Mouse (Mus musculus): ENCODE measurements around the gene Tacstd2. TPM values are rescaled to one million over a fixed set of nuclear protein-coding genes. Genes with fewer than 3 reads are reported as not detected.

The Tacstd2 gene
- polyA plus RNA-seq (2015; fragmentation: Nextera tagmentation; extraction: Ambion mirVana): 63.6 and 94.7 TPM in 2 replicates

DNA sequence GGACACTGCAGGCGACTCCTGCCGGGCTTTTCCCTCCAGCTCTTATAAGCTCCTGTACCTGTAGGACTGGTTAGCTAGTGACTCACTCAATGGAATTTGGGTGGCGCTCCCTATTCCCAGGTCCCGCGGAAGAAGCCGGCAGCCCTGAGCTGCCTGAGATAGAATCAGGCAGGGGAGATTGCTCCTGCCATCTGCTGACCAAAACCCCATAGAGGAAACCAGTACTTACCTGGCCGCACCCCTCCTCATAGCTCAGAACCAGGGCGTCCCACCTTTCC, at the start of gene Tacstd2:
Gene Tacstd2, minus strand, starts transcription at position 20 of the 278 bp plus-strand sequence.
- Histone ChIP-seq H3K4me2 (peak within 1 kb of the TSS; percentile 75), H3K9me3 (no peaks in the 10 kb centered on the region), H3K4me1 (peaks cover 4% of the 10 kb centered on the region; the same call in 1 of the 2 replicates), H3K9ac (no peak within 1 kb of the TSS), H3K36me3 (no peaks in the 10 kb centered on the region), H3K4me3 (replicated peaks) (peak within 1 kb of the TSS; percentile 44), H3K27ac (no peak within 1 kb of the TSS; the same call in 1 of the 2 replicates), H3K27me3 (replicated peaks) (peaks cover 35% of the 10 kb centered on the region)
- peak; percentile 82 for ATAC-seq (ENCODE audit: insufficient read depth, low FRiP score, low read depth)
- 3% methylated on average over 8 of the region's 8 CpGs for WGBS

GRCm38 (mm10) chr6:67566270-67566669, 30.7 kb upstream of the Tacstd2 start:
- no peak overlapping the region for H3K27ac ChIP-seq
- H3K4me3 ChIP-seq (replicated peaks): no peak overlapping the region
- no peaks in the 10 kb centered on the region for H3K9me3 ChIP-seq
- WGBS: 87% methylated on average over 3 of the region's 3 CpGs
- H3K4me1 ChIP-seq: no peaks in the 10 kb centered on the region
- H3K36me3 ChIP-seq: no peaks in the 10 kb centered on the region
- no peak overlapping the region for H3K9ac ChIP-seq
- no peaks in the 10 kb centered on the region for H3K27me3 ChIP-seq (replicated peaks)
- ATAC-seq (ENCODE audit: insufficient read depth, low FRiP score, low read depth): no peak
- H3K4me2 ChIP-seq: no peak overlapping the region

DNA sequence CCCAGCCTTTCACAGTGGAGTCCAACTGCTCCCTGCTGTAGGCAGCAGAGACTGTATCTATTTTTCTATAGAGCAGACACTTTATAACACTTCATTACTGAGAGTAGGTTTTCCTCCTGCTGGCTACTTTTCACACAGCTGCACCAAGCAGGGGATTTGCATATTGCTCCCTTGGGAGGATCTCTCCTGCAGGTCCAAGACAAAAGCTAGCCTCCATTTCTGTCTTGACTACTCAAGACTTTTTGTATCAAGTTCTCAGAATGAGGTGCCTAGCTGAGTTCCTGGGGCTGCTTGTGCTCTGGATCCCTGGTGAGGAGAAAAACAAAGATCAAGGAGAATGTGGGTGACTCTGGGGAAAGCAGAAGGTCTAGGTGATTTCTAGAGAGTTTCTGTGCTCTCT, 19.8 kb upstream of the Tacstd2 start:
- H3K27me3 ChIP-seq (replicated peaks): no peaks in the 10 kb centered on the region
- no peak overlapping the region for H3K4me2 ChIP-seq
- no peak for ATAC-seq (ENCODE audit: insufficient read depth, low FRiP score, low read depth)
- H3K27ac ChIP-seq: no peak overlapping the region
- H3K4me1 ChIP-seq: no peaks in the 10 kb centered on the region
- H3K9me3 ChIP-seq: no peaks in the 10 kb centered on the region
- no peak overlapping the region for H3K4me3 ChIP-seq (replicated peaks)
- H3K36me3 ChIP-seq: no peaks in the 10 kb centered on the region
- no peak overlapping the region for H3K9ac ChIP-seq

DNA sequence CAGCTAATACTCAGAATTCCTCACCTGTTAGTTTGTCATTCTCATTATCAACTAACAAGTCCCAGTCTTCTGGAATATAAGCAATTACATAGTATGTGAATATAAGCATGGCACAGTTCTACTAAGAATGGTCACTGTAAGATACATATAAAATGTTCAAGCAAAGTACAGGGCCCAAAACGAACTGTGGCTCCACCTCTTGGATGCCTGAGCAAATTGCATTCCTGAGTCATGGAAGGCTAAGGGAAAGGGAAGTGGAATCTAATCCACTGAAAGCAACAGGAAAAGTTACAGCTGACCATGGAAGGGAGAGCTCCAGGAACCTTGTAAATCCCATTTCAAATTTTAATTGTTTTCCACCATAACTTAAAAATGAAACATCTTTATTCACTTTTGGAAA, 14.0 kb upstream of the Tacstd2 start:
- Histone ChIP-seq H3K4me3 (replicated peaks) (no peak overlapping the region), H3K36me3 (no peaks in the 10 kb centered on the region), H3K27me3 (replicated peaks) (no peaks in the 10 kb centered on the region), H3K4me2 (no peak overlapping the region), H3K9ac (no peak overlapping the region), H3K4me1 (no peaks in the 10 kb centered on the region), H3K27ac (no peak overlapping the region), H3K9me3 (no peaks in the 10 kb centered on the region)
- 3% methylated on average over 1 of the region's 1 CpGs for WGBS
- no peak for ATAC-seq (ENCODE audit: insufficient read depth, low FRiP score, low read depth)

DNA sequence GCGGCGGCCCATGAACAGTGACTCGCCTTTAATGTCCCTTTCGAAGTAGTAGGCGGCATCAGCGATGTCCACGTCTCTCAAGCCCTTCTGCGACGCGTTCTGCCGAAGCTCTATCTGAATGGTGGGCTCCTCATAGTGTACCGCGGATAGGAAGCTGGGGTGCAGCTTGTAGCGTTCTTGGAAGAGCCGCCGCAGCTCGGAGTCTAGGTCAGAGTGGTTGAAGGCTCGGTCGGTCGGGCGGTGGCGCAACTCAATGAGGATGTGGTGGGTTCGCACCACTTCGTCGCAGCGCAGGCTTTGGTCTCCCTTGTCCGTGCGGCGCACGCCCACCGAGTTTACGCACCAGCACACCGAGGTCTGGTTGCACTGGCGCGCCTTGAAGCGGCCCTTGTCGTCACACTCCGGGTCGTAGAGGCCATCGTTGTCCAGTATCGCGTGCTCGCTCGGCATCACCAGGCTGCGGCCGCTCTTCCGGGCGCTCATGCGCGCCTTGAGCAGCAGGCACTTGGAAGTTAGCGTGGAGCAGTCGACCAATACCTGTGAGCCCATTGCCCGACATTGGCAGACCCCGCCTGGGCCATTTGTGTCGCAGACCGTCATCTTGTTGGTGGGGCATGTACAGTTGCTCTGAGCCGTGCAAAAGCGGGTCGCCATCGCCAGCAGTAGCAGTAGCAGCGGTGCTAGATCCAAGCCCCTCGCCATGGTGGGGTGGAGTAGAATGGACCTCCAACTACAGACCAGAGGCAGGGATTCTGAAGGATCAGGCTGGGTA, 405 bp downstream of the Tacstd2 start:
- no peaks in the 10 kb centered on the region for H3K36me3 ChIP-seq
- peaks cover 35% of the 10 kb centered on the region for H3K27me3 ChIP-seq (replicated peaks)
- H3K9me3 ChIP-seq: no peaks in the 10 kb centered on the region
- no peak overlapping the region for H3K9ac ChIP-seq
- ATAC-seq (ENCODE audit: insufficient read depth, low FRiP score, low read depth): no peak; the same call in 1 of the 2 replicates
- H3K27ac ChIP-seq: no peak overlapping the region; the same call in 1 of the 2 replicates
- peaks cover 4% of the 10 kb centered on the region; the same call in 1 of the 2 replicates for H3K4me1 ChIP-seq
- H3K4me3 ChIP-seq (replicated peaks): peak overlapping the region; percentile 44
- under 1% methylated on average over 62 of the region's 62 CpGs for WGBS
- H3K4me2 ChIP-seq: peak overlapping the region; percentile 75

GRCm38 (mm10) chr6:67534191-67535004, 1.2 kb downstream of the Tacstd2 start:
- Histone ChIP-seq H3K9me3 (no peaks in the 10 kb centered on the region), H3K36me3 (no peaks in the 10 kb centered on the region), H3K9ac (no peak overlapping the region), H3K27ac (no peak overlapping the region), H3K4me1 (peaks cover 4% of the 10 kb centered on the region; the same call in 1 of the 2 replicates), H3K4me2 (peak overlapping the region; percentile 75), H3K4me3 (replicated peaks) (peak overlapping the region; percentile 44), H3K27me3 (replicated peaks) (peaks cover 35% of the 10 kb centered on the region)
- 9% methylated on average over 31 of the region's 31 CpGs for WGBS
- no peak for ATAC-seq (ENCODE audit: insufficient read depth, low FRiP score, low read depth)

DNA sequence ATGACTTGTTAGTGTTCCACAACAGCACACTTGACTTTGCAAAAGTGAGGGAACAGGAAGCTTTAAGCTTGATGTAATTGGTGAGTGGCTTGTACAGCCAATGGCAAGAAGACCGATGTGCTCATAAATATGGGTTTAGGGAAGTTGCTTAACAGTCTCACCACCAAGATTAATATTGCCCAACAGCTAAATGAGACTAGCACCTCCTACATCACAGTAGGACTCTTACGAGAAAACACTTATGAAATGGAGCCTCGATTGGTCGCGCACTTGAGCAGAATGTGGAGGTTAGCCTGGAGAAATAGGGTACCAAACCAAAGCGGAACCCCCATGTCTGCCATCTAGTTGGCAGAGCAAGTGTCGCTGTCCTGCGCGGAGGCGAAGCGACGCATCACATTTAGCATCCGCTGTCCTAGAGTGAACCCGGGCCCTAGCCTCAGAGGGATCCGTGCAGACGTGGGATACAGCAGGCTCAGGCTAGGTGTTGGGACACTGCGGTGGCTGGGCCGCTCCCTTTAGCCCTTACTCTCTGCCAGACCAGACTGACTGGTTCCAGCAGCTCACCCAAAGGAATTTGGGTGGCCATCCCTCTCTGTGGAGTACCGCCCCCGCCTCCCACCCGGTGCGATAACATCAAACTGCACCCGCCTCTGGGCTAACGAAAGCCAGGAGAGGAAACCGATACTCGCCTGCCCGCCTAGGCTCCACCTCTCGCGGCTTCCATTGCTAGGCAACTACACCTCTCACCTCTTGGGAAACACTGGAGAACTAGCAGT, 2.7 kb downstream of the Tacstd2 start:
- Histone ChIP-seq H3K4me3 (replicated peaks) (peak overlapping the region; percentile 11), H3K9ac (no peak overlapping the region), H3K4me1 (peaks cover 4% of the 10 kb centered on the region; the same call in 1 of the 2 replicates), H3K36me3 (no peaks in the 10 kb centered on the region), H3K27ac (peak overlapping the region; percentile 62), H3K4me2 (peak overlapping the region; percentile 37), H3K9me3 (no peaks in the 10 kb centered on the region), H3K27me3 (replicated peaks) (peaks cover 35% of the 10 kb centered on the region)
- ATAC-seq (ENCODE audit: insufficient read depth, low FRiP score, low read depth): peak; percentile 67
- 8% methylated on average over 28 of the region's 29 CpGs for WGBS

DNA sequence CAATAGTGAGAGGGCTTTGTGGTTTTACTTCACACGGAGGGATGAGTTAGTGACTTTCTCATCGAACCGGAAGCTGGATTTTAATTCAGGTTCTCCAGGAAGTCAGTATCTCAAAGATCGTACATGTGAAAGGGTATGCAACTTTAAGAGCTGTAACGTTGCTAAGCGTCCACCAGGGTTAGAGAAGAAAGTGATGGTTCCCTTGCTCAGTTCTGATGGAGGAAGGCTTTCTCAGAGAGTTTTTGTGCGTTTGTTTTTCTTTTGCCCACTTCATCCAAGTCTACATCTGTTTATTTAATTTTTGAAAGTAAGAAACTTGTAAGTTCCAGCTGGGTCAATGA, 3.8 kb downstream of the Tacstd2 start:
- H3K36me3 ChIP-seq: no peaks in the 10 kb centered on the region
- H3K4me1 ChIP-seq: peaks cover 4% of the 10 kb centered on the region; the same call in 1 of the 2 replicates
- WGBS: 59% methylated on average over 7 of the region's 7 CpGs
- no peak for ATAC-seq (ENCODE audit: insufficient read depth, low FRiP score, low read depth)
- H3K27me3 ChIP-seq (replicated peaks): peaks cover 34% of the 10 kb centered on the region
- no peak overlapping the region for H3K4me2 ChIP-seq
- no peaks in the 10 kb centered on the region for H3K9me3 ChIP-seq
- H3K9ac ChIP-seq: no peak overlapping the region
- peak overlapping the region; percentile 62; the same call in 1 of the 2 replicates for H3K27ac ChIP-seq
- no peak overlapping the region for H3K4me3 ChIP-seq (replicated peaks)

- WGBS: 52% methylated on average over 9 of the region's 9 CpGs
- Histone ChIP-seq H3K4me1 (peaks cover 4% of the 10 kb centered on the region; the same call in 1 of the 2 replicates), H3K4me2 (no peak overlapping the region; the same call in 1 of the 2 replicates), H3K4me3 (replicated peaks) (no peak overlapping the region), H3K36me3 (no peaks in the 10 kb centered on the region), H3K9me3 (no peaks in the 10 kb centered on the region), H3K27ac (peak overlapping the region; percentile 62; the same call in 1 of the 2 replicates), H3K27me3 (replicated peaks) (peaks cover 32% of the 10 kb centered on the region), H3K9ac (no peak overlapping the region)
- ATAC-seq (ENCODE audit: insufficient read depth, low FRiP score, low read depth): no peak
Measured at GRCm38 (mm10) chr6:67530992-67531821, 4.4 kb downstream of the Tacstd2 start.

GRCm38 (mm10) chr6:67526356-67526755, 9.2 kb downstream of the Tacstd2 start:
- Histone ChIP-seq H3K4me3 (replicated peaks) (no peak overlapping the region), H3K4me2 (no peak overlapping the region), H3K27ac (no peak overlapping the region), H3K27me3 (replicated peaks) (no peaks in the 10 kb centered on the region), H3K36me3 (no peaks in the 10 kb centered on the region), H3K9me3 (no peaks in the 10 kb centered on the region), H3K9ac (no peak overlapping the region), H3K4me1 (no peaks in the 10 kb centered on the region)
- 73% methylated on average over 5 of the region's 5 CpGs for WGBS
- ATAC-seq (ENCODE audit: insufficient read depth, low FRiP score, low read depth): no peak

DNA sequence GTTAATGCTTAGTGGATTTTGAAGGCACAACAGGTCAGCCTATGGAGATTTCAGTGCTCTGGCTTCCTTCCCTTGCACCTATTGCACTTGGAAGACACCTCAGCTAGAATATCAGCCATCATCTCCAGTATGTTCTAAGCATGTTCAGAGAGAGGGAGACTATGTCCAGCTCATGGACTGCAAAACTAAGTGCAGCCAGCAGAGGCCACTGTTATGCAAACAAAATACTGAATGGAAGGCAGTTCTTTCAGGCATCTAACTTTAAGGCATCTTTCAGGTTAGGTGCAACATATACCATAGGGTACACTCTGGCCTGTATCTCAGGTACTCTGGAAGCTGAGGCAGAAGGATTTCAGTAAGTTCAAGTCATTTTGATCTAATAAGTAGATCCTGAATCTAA, 24.8 kb downstream of the Tacstd2 start:
- ATAC-seq (ENCODE audit: insufficient read depth, low FRiP score, low read depth): no peak
- Histone ChIP-seq H3K4me3 (replicated peaks) (no peak overlapping the region), H3K36me3 (no peaks in the 10 kb centered on the region), H3K4me1 (no peaks in the 10 kb centered on the region), H3K9ac (no peak overlapping the region), H3K27ac (no peak overlapping the region), H3K9me3 (no peaks in the 10 kb centered on the region), H3K27me3 (replicated peaks) (no peaks in the 10 kb centered on the region), H3K4me2 (no peak overlapping the region)

Data from stomach, embryonic 15.5 days (tissue).